Mouse (Mus musculus) adrenal gland, postnatal 36 days (tissue): Measurements from ENCODE around the gene Alg9. TPM values are rescaled to one million over a fixed set of nuclear protein-coding genes. Genes with fewer than 3 reads are reported as not detected.
A peak's percentile ranks its signal among the peaks of the same experiment; 100 is the strongest.

Experiments used
- DNase-seq, 2 experiments: peaks; one replicate each; pipeline ENCODE4 v3.0.0; 2021; ENCODE audit warnings: mixed read lengths in 1 of 2
- total RNA-seq, 2 experiments: library from RNA; stranded (reverse); gene quantifications; 2 replicates each; pipeline ENCODE4 v1.2.3; 2021

Alg9 gene
- total RNA-seq, 2 experiments from 2014 or later, result 24.2 to 27.7 TPM

- DNase-seq, result peak in 1 of 2 experiments; percentile 24
These were observed 110.8 kb downstream of the Alg9 start for GRCm38 (mm10) chr9:50885600-50885987.

GRCm38 (mm10) chr9:50886870-50887269 is 112.1 kb downstream of the Alg9 start:
- DNase-seq, result no peak

GRCm38 (mm10) chr9:50887351-50887750 is 112.5 kb downstream of the Alg9 start:
- no peak for DNase-seq

GRCm38 (mm10) chr9:50889211-50889610 is 114.4 kb downstream of the Alg9 start:
- DNase-seq, result no peak

- DNase-seq, result no peak
These were observed 115.1 kb downstream of the Alg9 start for GRCm38 (mm10) chr9:50889964-50890363.

GRCm38 (mm10) chr9:50890494-50891090 is 115.8 kb downstream of the Alg9 start:
- DNase-seq, result no peak

Other genes starting within 250 kb of the Alg9 start
- gene Pts, start 246.3 kb upstream of the Alg9 start, total RNA-seq, result 10 to 100 TPM; 59.2 to 88.5 TPM
- 1 to 10 TPM; 4.3 to 5.5 TPM for gene Il18, start 220.2 kb upstream of the Alg9 start, total RNA-seq
- gene Bco2, start 219.8 kb upstream of the Alg9 start, total RNA-seq, result 1 to 10 TPM; 2.7 to 5.7 TPM
- gene Tex12, start 213.7 kb upstream of the Alg9 start, total RNA-seq, result not detected
- 100 to 1,000 TPM; 261 to 290 TPM for gene Sdhd, start 171.2 kb upstream of the Alg9 start, total RNA-seq
- gene Timm8b, start 171.1 kb upstream of the Alg9 start, total RNA-seq, result 100 to 1,000 TPM; 196 to 200 TPM
- gene Pih1d2, start 157.7 kb upstream of the Alg9 start, total RNA-seq, result 1 to 10 TPM; 2.2 to 2.3 TPM
- gene Nkapd1, start 157.6 kb upstream of the Alg9 start, total RNA-seq, result 10 to 100 TPM; 19.5 to 26.4 TPM
- gene Dlat, start 115.2 kb upstream of the Alg9 start, total RNA-seq, result 100 to 1,000 TPM; 161 to 169 TPM
- gene Dixdc1, start 35.5 kb upstream of the Alg9 start, total RNA-seq, result 1 to 10 TPM; 5.6 to 6.2 TPM
- gene 2310030G06Rik, start 28.5 kb upstream of the Alg9 start, total RNA-seq, result 1 to 10 TPM; 3.5 to 4.6 TPM
- gene Cryab, start 23.7 kb upstream of the Alg9 start, total RNA-seq, result 10 to 100 TPM; 21.2 to 46.6 TPM
- 1 to 10 TPM; 1.5 to 2.2 TPM for gene Hspb2, start 22.7 kb upstream of the Alg9 start, total RNA-seq
- gene Fdxacb1, start 6.8 kb upstream of the Alg9 start, total RNA-seq, result 1 to 10 TPM; 4.2 to 6.1 TPM
- gene 1110032A03Rik, start 501 bp downstream of the Alg9 start, total RNA-seq, result 10 to 100 TPM; 34.9 to 44.5 TPM
- gene Ppp2r1b, start 70.3 kb downstream of the Alg9 start, total RNA-seq, result 10 to 100 TPM; 35.4 to 35.7 TPM
- gene Sik2, start 234.1 kb downstream of the Alg9 start, total RNA-seq, result 100 to 1,000 TPM in 1 of 2 experiments, 10 to 100 TPM in 1; 96.2 to 114 TPM